Mouse (Mus musculus) CD4-positive helper T cell, adult 2 months (primary cell): ENCODE measurements around the gene Slc35c2.

Experiments
- DNase-seq: peaks from one replicate; pipeline ENCODE4 v3.0.0-alpha.2; 2012; ENCODE audit warnings: low read depth, missing footprints, low spot score

The Slc35c2 gene

DNA sequence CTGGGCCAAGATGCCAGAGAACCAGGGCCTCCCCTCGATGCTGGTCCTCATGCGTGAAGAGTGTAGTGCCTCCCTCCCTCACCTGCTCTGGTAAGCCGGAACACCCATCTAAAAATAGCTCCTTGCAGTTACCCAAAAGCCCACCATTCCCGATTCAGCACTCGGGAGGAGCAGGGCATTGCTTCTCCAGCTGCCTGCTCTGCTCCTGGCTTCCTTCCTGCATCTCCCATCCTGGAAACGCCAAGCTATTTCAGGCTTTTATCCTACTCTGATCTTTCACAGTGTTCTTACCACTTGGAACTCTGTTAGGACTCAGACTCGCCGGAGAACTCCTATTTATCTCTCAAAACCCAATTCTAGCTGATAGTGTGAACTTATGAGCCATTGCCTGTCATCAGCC, 47.3 kb downstream of the Slc35c2 start:
- no peak for DNase-seq

DNA sequence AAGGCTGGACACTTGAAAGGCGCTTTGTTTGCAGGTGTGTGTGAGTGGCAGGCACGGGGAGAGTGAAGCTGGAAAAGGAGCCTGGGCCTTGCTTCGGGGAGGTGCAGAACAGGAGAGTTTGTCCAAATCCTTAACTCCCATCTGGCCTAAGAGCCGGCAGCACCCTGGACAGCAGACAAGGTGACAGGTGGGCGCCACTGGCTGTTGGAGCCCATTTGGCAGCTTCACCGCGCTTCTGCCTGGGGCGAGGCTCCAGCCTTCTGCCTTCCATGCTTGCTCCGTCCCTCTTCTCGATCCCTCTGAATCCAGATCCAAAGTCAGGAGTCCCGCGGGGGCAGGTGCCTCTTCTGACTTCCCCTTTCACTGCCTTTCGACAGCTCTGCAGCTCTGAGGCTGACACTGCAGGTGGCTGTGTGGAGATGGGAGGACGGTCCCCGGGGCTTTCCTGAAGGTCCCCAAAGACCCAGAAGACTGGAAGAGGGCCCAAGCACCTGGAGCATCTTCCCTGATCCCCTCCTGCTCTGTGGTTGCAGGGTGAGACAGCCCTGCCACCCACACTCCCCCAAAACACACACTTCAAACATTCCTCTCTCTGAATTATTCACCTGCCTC, 48.0 kb downstream of the Slc35c2 start:
- no peak for DNase-seq

DNA sequence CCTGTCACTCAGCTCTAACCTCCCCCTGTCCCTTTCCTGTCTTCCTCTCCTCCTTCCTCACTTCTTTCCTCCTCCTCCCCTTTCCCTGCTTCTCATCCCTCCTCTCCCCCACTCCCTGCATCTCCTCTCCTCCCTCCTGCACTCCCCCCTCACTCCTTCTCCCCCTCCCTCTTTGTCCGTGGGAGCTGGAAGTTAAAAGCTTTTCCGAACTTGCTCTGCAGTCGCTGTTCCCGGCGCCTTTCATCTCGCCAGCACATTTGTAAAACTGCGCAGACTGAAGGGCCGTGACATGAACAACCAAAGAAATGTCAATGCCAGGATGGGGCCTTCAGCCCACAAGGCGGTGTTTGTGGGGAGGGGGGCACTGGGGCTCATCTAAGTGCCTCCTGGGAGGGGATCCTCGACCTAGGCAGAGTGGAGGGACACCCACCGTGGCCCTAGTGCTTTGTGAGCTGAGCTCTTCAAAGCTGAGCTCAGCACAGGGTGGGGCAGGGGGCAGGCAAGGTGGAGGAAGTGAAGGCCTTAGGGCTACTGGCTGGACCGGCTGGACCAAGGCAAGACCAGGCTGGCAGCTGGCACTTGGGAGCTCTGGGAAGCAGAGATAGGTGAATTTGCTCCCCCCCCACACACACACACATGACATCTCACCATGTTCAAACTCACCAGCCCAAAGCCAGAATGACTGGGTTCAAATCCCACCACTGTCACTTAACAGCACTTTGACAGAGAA, 49.1 kb downstream of the Slc35c2 start:
- DNase-seq = no peak

DNA sequence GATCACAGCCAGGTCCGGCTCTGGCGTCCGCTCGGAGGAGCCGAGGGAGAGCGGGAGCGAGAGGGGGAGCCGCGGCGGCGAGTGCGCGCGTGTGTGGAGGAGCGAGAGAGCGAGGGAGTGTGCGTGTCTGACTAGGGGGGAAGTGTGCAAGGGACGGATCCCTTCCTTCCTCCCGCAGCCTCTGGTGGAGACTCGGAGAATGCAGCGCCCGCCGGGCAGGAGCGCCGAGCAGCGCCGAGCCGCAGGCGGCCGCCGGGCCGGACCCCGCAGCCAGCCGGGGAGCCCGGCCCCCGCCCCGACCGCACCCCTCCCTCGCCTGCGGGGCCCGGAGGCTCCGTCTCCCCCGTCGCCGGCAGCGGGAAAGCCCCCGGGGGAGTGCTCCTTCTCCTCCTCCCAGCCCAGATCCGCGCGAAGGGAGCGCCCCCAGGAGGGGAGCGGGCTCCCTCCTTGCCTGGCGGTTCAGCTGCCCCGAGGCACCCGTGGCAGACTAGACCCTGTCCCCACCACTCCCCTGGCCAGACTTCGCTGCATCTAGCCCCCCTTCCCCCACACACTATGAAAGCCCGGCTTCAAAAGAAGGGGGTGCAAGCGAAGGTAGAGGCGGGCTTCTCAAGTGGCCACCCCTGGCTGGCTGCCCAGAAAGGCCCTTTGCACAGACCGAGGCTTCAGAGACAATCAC, 52.9 kb downstream of the Slc35c2 start, which contains the start of gene Cdh22:
Gene Cdh22 (minus strand): TSS at position 241 of the 679 bp plus-strand sequence.
- DNase-seq = peak; percentile 9

DNA sequence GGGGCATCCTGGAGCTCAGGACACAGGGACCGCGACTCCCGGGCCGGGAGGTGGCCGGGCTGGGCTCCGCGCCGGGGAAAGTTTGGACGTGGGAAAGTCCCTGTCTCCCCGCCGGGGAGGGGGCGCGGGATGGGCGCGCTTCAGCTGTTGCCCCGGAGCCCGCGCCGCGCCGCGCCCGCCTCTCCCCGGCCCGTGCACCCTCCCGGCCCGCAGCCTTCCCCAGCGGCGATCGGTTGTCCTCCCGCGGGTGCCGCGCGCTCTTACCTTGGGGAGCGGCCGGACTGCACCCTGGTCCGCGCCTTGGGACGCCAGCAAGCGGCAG, 53.4 kb downstream of the Slc35c2 start:
- DNase-seq = no peak

DNA sequence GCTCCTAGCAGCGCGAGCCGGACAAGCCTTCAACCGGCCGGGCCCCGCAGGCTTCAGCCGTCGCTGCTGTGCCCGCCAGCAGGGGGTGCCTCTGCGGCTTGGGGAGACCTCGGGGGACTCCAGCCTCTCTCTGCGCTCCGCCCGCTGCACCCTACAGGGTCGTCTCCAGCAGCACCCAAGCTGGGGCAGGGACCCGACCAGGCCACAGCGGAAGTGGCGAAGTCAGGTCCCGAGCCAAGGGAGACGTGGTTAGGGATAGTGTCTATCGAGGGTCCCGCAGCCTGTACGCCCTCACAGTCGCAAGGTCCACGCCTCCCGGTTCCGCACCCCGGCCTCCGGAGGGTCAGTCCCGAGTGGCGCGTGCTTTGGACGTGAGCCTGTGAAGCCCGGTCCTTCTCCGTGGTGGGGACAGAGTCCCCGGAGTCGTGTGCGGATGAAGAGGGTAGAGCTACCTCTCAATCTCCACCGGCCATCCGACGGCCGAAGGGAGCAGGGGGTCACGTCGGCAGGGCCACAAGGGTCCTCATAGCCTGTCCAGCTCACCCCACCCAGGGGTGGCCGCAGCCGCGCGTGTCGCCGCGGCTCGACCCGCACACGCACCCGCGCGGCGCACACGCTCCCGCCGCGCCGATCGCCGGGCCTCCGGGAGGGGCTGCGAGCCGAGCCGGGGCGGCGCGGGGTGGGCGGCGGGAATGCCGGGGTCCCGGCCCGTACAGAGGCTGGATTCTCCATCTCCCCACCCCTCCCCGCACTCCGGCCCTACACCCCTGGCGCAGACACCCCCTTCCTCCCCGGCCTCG, 54.0 kb downstream of the Slc35c2 start:
- DNase-seq = peak; percentile 25

DNA sequence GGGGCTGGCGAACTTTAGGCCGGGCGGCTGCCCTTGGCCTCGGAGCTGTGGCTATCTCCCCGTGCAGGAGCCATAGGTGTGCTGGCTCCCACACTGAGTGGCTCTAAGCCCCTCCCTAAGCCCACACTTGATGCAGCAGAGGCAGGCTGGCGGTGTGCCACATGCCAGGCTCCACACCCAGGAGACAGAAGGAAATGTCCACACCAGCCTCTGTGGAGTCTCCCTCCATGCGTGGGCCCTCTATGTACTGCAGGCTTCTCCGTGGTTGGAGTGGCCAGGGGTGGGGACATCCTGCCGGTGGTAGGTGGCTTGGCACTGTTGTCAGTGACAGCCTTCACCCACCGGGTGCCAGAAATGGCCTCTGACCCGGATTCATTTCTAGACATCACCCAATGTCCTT, 58.6 kb downstream of the Slc35c2 start:
- no peak for DNase-seq
